Mouse (Mus musculus) cerebellum, postnatal 25 days (tissue): ENCODE data around the gene Glcci1.
A peak's percentile ranks its signal among the peaks of the same experiment; 100 is the strongest.

Source experiments
- DNase-seq, 2 experiments: peaks; one replicate each; pipeline ENCODE4 v3.0.0; 2021; ENCODE audit warnings: mixed read lengths in 2 of 2

The Glcci1 gene

GRCm38 (mm10) chr6:8556849-8557571, 47.6 kb downstream of the Glcci1 start:
- no peak for DNase-seq

GRCm38 (mm10) chr6:8560682-8561081, 51.3 kb downstream of the Glcci1 start:
- DNase-seq = no peak

GRCm38 (mm10) chr6:8582377-8582776, 73.0 kb downstream of the Glcci1 start:
- peak; percentile 33 to 34 for DNase-seq

DNA sequence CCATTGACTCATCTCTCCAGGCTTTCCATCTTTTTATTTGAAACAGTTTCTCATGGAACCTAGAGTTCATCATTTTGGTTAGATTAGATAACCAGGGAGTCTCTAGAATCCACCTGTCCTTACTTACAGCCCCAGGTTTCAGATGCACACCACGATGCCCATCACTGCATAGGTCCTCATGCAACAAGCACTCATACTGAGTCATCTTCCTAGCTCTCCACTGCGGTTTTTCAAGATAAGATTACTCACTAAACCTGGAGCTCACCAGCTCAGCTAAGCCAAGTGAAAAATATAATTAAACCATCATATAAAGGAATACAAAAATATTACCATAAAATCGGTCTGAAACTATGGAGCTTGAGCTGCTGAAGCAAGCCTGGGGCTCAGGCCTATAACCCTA, 74.5 kb downstream of the Glcci1 start:
- no peak for DNase-seq

GRCm38 (mm10) chr6:8591665-8592064, 82.3 kb downstream of the Glcci1 start:
- DNase-seq = peak; percentile 36 to 52

- no peak for DNase-seq
Measured at GRCm38 (mm10) chr6:8617369-8617768, 108.0 kb downstream of the Glcci1 start.

DNA sequence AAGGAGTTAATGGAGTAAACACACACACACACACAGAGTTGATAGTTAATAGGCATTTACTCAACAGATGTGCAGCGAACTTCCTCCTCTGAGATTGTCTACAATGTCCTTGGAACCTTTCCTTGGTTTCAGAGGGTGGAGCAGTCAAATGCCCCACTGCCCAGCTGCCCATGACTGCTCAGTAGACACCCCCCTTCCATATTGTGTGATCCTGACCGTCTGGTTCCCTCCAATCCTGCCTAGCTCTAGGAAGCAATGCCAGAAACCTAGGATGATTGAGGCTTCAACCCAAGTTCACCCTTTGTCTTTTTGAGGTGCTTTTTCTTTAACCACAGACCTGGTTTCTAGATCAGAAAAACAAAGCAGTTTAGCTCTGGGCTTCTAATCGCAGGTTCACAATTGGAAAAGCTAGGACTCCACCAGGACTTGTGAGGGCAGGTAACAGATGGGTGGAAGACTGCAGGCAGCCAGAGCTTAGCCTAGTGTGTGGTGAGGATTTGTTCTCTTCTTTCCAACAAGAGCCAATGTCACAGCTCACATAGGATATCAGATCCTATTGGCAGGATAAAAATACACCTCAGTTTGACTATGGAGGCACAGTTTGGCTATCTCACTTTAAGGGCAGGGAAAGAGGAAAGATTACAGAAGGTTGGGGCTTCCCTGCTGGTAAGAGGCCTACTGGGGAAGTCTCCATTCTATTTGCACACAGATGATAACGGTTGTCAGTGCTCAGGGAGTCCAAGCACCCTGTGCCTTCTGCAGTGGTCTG, 110.4 kb downstream of the Glcci1 start:
- peak; percentile 64 to 73 for DNase-seq

GRCm38 (mm10) chr6:8623045-8623444, 113.6 kb downstream of the Glcci1 start:
- no peak for DNase-seq

DNA sequence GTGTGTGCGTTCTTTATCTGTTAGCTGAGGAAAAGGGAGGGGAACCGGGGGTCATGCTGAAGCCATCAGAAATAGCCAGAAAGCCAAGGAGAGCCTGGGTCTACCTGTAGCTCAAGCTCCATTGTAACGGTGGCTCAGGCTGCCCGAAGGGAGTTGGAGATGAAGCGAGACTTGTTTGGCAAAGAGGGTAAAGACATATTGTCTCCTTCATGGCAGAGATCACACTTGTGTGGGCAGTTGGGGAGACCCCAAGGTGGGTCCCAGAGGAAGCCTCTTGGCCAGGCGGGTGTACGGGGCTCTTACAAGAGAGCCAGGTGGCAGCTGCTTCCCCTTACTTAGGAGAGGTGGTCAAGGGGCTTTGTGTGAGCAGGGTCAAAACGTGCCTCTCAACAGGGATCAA, 118.8 kb downstream of the Glcci1 start:
- DNase-seq = no peak

- no peak for DNase-seq
Measured at GRCm38 (mm10) chr6:8628715-8629267, 119.4 kb downstream of the Glcci1 start.

DNA sequence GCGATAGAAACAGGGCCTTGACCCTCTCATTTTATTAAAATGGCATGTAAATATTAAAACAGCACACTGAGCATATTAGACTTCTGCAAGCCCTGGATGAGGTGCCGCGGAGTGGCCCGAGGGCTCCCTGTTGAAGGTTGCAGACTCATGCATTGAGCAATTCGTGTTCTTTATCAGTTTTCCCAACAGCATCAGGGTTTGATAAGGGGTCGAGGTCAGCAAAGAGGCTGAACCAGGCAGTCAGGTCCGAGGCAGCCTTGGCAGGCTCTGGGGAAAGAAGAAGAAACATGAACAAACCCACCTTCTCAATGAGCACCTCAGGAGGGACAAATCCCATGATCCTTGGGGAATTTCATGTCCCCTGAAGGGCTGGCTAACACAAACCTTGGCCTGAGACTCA, 121.1 kb downstream of the Glcci1 start:
- no peak for DNase-seq

GRCm38 (mm10) chr6:8631362-8631761, 122.0 kb downstream of the Glcci1 start:
- DNase-seq = no peak

DNA sequence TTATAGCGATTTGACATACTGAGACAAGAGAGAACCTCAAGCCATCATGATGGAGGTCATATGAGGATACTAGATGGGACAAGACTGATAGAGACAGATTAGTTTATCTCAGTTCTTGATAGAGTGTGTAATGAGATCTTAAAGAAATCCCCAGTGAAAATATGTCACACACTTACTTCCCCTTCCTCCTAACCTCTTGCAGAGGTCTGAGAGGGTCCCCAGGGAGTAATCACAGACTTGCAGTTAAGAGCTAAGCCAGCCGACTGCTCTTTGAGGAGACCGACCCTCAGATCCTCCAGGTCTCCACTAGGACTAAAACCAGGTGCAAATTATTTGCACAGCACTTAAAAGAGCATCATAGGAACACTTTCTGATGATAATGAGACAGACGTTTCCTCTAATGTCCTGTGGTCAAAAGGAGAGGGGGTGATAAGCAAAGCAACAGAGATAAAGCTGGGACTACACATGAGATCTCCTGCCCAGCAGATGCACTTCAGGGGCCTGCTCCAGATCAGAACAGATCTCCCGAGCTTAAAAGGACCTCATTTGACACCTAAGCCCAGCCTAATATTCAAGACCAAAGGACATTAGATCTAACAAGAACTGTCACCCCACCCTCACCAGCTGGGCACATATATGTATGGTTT, 122.7 kb downstream of the Glcci1 start:
- no peak for DNase-seq

DNA sequence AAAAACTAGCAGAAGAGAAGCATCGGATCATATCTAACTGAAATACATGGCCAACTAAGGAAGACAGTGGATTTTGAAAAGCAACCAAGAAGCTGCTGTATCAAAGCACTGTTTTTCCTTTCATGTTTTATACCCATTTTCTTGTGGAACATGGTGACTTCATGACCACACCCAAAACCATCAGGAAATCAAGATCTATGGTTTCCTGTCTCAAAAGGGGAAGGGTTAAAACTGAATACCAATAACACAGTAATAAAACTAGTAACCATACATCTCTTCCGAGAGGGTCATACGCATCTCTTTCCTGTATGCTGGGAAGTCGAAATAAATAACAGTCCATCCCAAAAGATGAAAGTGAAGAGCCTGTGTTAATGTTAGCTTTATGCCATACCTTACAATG, 123.3 kb downstream of the Glcci1 start:
- DNase-seq = no peak

- DNase-seq = no peak
Measured at GRCm38 (mm10) chr6:8638122-8638521, 128.7 kb downstream of the Glcci1 start.

DNA sequence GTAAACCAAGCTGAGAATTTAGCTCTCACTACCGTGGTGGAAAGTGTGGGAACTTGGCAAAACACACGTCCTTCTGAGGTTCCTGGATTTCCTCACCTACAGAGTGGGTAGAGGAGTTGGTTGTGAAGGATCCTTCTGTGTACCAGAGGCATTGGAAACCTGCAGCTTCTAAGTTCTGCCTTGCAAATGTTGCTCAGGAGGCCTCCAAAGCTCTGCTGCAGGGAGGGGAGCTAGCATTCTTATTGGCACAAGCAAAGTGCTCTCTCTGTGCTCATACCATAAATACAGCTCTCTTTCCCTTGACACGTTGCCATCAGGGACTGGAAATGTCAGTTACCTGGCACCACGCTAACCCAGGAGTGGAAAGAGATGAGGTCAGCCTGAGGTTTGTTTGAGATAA, 129.5 kb downstream of the Glcci1 start:
- DNase-seq = peak; percentile 55 to 59

DNA sequence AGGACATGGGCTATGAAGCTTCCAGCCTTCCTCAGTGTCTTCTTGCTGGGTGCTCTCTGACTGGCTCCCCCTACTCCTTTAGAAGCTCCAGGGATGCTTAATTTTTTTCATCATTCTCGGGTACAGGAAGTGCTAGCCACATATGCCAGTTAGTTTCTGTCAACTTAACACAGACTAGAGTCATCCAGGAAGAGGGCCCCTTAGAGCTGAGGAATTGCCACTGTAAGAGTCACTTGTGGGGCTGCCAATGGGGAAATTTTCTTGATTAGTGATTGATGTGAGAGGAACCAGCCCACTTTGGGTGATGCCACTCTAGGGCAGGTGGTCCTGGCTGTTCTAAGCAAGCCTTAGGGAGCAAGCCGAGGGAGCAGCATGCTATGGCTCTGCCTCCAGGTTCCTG, 130.1 kb downstream of the Glcci1 start:
- no peak for DNase-seq

DNA sequence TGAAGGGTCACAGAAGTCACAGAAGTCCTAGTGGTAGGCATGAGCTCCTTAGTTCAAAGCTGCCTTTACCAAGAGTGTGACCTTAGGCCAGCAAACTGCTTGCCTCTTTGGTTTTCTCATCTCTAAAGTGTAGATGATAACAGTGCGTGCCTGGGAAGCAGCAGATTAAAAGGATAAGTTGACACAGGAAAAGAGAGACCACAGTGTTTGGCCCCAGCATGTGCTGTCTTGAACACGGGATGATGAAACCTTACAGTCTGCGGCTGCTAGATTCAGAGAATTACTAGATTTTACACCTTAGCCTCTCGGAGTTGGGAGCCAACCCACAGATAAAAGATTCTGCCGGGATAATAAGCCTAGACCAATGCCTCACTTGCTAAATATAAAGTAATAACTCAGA, 131.5 kb downstream of the Glcci1 start:
- DNase-seq = no peak

- DNase-seq = peak in 1 of 2 experiments; percentile 39
Measured at GRCm38 (mm10) chr6:8644703-8645102, 135.3 kb downstream of the Glcci1 start.

DNA sequence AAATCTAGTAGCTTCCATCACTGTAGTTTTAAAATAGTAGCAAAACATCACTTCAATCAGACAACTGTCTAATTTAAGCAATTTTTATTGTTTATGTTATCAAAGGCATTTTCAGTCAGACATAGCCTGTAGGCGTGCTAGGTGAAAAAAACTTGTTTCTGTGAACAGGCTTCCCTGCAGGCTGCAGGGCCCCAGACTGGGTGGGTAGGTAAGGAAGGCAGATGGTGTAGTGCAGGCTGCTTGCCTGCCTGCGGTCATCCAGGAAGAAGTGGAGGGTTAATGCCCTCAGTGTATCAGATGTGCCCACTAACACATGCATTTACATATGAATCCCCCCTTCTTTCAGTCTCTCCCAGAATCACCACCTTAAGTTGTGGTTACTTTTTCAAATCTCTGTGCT, 136.3 kb downstream of the Glcci1 start:
- peak; percentile 43 to 64 for DNase-seq
